Mouse (Mus musculus): ENCODE results near the gene Uhrf1bp1l.

Uhrf1bp1l gene

GRCm38 (mm10) chr10:89745666-89746020 is 852 bp downstream of the Uhrf1bp1l start:
- no peak for DNase-seq (ENCODE audit: low read depth, low spot score)

- no peak for DNase-seq (ENCODE audit: low read depth, low spot score)
Observed at GRCm38 (mm10) chr10:89746581-89746980, 1.8 kb downstream of the Uhrf1bp1l start.

GRCm38 (mm10) chr10:89747221-89747905 is 2.6 kb downstream of the Uhrf1bp1l start:
- DNase-seq (ENCODE audit: low read depth, low spot score): no peak

- no peak for DNase-seq (ENCODE audit: low read depth, low spot score)
Observed at GRCm38 (mm10) chr10:89747911-89748310, 3.1 kb downstream of the Uhrf1bp1l start.

- DNase-seq (ENCODE audit: low read depth, low spot score): no peak
Observed at GRCm38 (mm10) chr10:89748619-89749018, 3.8 kb downstream of the Uhrf1bp1l start.

- DNase-seq (ENCODE audit: low read depth, low spot score): no peak
Observed at GRCm38 (mm10) chr10:89751069-89751468, 6.3 kb downstream of the Uhrf1bp1l start.

- no peak for DNase-seq (ENCODE audit: low read depth, low spot score)
Observed at GRCm38 (mm10) chr10:89755231-89755630, 10.4 kb downstream of the Uhrf1bp1l start.

GRCm38 (mm10) chr10:89760772-89761171 is 16.0 kb downstream of the Uhrf1bp1l start:
- DNase-seq (ENCODE audit: low read depth, low spot score): no peak

GRCm38 (mm10) chr10:89764457-89765121 is 19.8 kb downstream of the Uhrf1bp1l start:
- DNase-seq (ENCODE audit: low read depth, low spot score): no peak

- DNase-seq (ENCODE audit: low read depth, low spot score): no peak
Observed at GRCm38 (mm10) chr10:89765790-89766714, 21.3 kb downstream of the Uhrf1bp1l start.

GRCm38 (mm10) chr10:89768352-89769020 is 23.7 kb downstream of the Uhrf1bp1l start:
- no peak for DNase-seq (ENCODE audit: low read depth, low spot score)

GRCm38 (mm10) chr10:89769096-89769495 is 24.3 kb downstream of the Uhrf1bp1l start:
- DNase-seq (ENCODE audit: low read depth, low spot score): no peak

GRCm38 (mm10) chr10:89771894-89772293 is 27.1 kb downstream of the Uhrf1bp1l start:
- no peak for DNase-seq (ENCODE audit: low read depth, low spot score)

- peak; percentile 27 for DNase-seq (ENCODE audit: low read depth, low spot score)
Observed at GRCm38 (mm10) chr10:89776029-89776428, 31.2 kb downstream of the Uhrf1bp1l start.

GRCm38 (mm10) chr10:89791870-89792269 is 47.1 kb downstream of the Uhrf1bp1l start:
- no peak for DNase-seq (ENCODE audit: low read depth, low spot score)

- peak; percentile 13 for DNase-seq (ENCODE audit: low read depth, low spot score)
Observed at GRCm38 (mm10) chr10:89794121-89794520, 49.3 kb downstream of the Uhrf1bp1l start.

- no peak for DNase-seq (ENCODE audit: low read depth, low spot score)
Observed at GRCm38 (mm10) chr10:89819146-89819545, 74.4 kb downstream of the Uhrf1bp1l start.

- peak; percentile 11 for DNase-seq (ENCODE audit: low read depth, low spot score)
Observed at GRCm38 (mm10) chr10:89823906-89824305, 79.1 kb downstream of the Uhrf1bp1l start.

- DNase-seq (ENCODE audit: low read depth, low spot score): peak; percentile 24
Observed at GRCm38 (mm10) chr10:89826896-89827295, 82.1 kb downstream of the Uhrf1bp1l start.

GRCm38 (mm10) chr10:89832334-89832733 is 87.5 kb downstream of the Uhrf1bp1l start:
- no peak for DNase-seq (ENCODE audit: low read depth, low spot score)

- no peak for DNase-seq (ENCODE audit: low read depth, low spot score)
Observed at GRCm38 (mm10) chr10:89833166-89833565, 88.4 kb downstream of the Uhrf1bp1l start.

- no peak for DNase-seq (ENCODE audit: low read depth, low spot score)
Observed at GRCm38 (mm10) chr10:89837476-89837875, 92.7 kb downstream of the Uhrf1bp1l start.
